Mouse (Mus musculus) c-Kit-positive CD71-negative TER-119-negative erythroid progenitor cells, embryonic 14.5 days (primary cell): ENCODE data around the gene Bloc1s5.

Experiments
- DNase-seq: peaks from one replicate; pipeline ENCODE4 v3.0.0-alpha.2; 2013; ENCODE audit warnings: low read depth

Gene Bloc1s5

DNA sequence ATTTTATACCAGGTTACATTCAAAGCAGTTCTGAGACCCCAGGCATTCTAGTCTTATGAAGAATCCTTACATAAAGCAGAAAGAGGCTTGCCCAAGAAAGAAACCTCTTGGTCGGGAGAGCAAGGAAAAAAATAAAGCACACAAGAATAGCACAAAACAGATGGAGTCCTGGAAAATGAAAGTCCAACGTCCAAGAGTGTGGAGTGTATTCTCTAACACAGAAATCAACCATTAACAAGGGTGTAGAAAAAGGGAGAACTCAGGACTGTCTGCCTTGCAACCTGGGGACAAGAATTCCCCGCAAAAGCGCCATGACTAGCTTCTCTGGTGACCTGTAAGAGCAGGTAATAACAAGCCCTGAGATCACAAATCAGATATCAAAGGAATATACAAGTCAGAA is 69.7 kb downstream of the Bloc1s5 start:
- no peak for DNase-seq

DNA sequence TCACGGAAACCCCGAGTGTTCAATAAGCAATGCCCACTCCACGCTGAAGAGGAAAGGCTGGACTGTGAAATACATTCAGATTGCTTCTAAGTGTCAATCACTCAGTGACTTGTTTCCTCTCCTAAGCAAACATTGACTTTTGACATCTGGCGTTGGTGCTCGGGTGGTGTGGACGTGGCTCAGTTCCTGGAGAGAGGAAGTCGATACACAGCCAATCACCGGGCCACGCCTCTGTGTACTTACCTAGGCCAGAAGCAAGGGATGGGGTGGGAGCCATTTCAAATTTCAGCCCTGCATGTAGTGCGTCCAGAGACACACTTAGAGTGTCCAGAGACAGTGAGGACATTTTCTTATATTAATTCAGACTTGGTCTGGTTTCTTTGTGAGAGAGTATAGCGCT is 80.3 kb downstream of the Bloc1s5 start:
- DNase-seq, result no peak

DNA sequence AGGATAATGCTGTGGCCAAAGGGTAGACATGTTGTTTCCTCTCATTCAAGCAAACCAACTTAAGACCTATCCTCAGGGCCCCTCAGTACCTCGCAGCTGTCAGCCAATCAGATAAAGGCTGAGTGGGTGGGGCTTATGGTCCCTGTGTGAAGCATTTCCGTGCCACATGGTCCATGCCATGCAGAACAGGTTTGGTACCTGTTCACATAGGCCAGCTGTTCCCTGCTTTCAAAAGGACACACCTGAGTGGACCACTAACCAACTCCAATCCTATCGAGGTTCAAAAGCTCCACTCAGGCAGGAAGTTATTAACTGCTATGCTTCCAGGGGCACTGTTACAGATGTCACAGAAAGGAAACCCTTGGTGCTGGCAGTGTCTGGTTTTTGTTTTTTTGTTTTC is 80.7 kb downstream of the Bloc1s5 start:
- no peak for DNase-seq

DNA sequence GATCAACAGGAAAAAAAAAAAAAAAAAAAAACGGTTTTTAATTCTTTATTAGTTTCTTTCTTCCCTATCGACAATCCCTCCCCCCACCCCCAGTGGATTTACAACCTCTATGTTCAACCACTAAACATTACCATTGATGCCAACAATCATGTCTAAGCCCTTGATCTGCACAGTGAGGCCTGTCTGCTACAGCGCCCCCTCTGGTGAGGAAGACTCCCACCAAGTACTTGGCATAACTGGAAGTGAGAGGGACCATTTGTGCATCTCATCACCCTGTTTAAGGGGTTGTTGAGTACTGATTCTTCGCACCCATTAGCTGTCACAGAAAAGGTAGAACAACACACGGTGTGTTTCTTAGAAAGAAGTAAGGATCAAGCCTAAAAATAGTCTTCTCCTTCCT is 86.2 kb downstream of the Bloc1s5 start:
- DNase-seq, result no peak

DNA sequence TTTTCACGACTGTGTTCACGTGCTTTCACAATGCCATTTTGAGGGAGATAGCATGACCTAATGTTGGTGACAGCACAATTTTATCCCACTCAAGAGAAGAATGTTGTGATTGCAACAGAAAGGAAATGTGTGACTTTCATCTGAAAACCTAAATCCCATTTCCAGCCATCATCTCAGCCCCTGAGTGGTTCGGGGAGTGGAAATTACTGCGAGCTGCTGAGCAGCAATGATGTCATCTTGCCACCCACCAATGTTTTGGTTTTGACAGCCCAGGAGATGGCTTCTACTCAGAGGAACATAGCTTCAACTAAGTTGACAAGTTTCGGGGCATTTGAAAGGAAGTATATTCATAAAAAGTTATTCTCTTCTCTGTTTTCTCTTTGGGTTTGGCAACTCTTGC is 87.2 kb downstream of the Bloc1s5 start:
- DNase-seq, result no peak

DNA sequence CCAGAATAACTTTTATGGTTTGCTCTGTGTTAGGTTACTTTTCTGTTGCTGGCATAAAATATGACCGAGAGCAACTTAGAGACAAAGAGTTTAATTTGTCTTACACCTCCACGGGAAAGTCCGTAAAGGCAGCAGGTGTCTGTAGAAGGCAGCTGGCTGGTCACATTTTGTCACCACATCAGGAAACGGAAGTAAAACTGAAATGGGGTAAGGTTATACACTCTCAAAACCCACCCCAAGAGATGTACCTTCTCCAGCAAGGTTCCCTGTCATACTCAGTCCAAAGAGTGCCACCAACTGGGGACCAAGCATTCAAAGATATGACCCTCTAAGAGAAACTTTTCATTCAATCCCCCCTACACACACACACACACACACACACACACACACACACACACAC is 88.2 kb downstream of the Bloc1s5 start:
- no peak for DNase-seq

DNA sequence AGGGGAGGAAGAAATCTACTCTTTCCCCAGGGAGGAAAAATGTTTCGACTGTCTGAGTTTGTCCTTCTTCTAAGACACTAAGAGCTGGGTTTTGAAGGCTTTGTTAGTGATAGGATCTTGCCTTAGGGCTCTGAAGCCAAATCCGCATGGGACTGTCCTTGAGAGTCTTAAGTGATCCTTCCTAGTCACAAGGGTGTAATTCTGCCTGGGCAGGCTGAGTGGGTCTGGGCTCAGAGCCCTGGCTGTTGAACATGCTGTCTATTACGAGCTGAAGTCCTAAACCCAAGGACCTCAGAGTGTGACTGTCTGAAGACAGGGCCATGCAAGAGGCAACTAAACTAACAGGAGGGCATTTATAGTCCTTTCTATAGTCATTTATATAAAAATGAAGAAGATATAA is 89.4 kb downstream of the Bloc1s5 start:
- DNase-seq, result no peak

DNA sequence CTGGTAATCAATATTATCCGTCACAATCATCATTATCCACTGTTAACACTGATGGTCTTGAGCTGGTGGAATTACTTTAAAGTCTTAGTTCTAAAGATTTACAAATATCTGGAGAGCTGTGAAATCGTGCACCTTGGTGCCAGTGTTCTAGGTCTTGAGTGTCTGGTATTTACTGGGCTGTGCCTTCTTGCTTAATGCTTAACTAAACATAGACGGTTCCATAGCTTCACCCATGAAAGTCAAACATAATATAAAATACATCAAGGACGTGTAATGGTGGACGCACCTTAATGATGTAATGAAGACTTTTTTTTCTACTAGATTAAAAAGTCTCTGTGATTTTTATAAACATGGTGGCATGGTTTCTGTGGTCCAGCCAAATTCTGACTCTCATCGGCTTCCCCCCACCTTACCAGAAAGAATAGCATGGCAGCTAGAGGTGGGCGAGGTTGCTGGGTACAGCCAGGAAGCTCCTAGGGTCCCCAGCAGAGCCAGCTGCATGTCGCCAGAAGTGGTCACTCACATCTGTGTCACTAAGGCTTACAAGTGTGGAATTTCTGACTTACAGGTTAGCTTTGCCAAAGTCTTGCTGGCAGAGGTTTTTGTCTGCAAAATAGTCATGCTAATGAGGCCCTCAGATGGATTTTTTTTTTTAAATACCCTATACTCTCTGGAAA is 90.0 kb downstream of the Bloc1s5 start:
- no peak for DNase-seq

DNA sequence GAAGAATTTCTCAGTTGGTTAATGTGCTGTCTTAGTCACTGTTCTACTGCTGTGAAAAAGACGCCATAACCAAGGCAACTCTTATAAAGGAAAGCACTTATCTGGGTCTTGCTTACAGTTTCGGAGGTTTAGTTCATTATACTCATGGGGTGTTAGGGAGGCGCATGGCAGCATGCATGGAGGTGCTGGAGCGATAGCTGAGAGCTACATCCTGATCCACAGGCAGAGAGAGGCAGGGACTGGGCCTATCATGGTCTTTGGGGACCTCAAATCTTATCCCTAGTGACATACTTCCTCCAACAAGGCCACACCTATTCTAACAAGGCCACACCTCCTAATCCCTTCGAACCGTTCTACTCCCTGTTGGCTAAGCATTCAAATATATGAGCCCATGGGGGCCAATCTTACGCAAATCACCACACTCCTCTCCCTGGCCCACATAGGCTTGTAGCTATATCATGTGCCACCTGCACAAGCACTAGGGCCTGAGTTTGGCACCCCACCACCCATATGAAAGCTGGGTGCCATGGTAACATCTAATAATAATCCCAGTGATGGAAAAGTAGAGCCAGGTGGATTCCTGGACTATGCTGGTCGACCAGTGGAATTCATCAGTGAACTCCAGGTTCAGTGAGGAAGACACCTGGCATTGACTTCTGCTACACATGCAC is 91.3 kb downstream of the Bloc1s5 start:
- DNase-seq, result no peak
